Mouse (Mus musculus) spleen, adult 2 months (tissue): Measurements from ENCODE around the gene Dmd.

ENCODE experiments used
- CTCF ChIP-seq: fragments of 200-500 bp; IDR thresholded peaks from 2 replicates; pipeline ENCODE4 v1.5.1; 2011; ENCODE audit warnings: mild to moderate bottlenecking, inconsistent platforms; ENCODE audit not compliant: insufficient read depth, insufficient read length, insufficient replicate concordance; ENCODE audit errors: extremely low read depth
- POLR2A ChIP-seq: fragments of 200-500 bp; IDR thresholded peaks from 2 replicates; pipeline ENCODE4 v1.6.1; 2011; ENCODE audit warnings: low read depth, low read length, inconsistent platforms

- TF ChIP-seq POLR2A (no peak), CTCF (no peak)
These were observed 2258.3 kb downstream of the Dmd start for GRCm38 (mm10) chrX:85207001-85207400.
